Mouse (Mus musculus) limb, embryonic 14.5 days (tissue): ENCODE data around the gene Mmrn2. TPM values are rescaled to one million over a fixed set of nuclear protein-coding genes. Genes with fewer than 3 reads are reported as not detected.

Experiments
- ATAC-seq: fragments of 200-750 bp; cut with Nextera tagmentation; 2 replicates; pipeline ENCODE4 v1.8.0; 2017; ENCODE audit warnings: low read depth, moderate number of reproducible peaks, moderate TSS enrichment; ENCODE audit not compliant: low FRiP score
- DNase-seq: peaks from one replicate; pipeline ENCODE4 v3.0.0-alpha.2; 2015; ENCODE audit warnings: low spot score
- H3K27ac ChIP-seq: fragments of 300-500 bp; sonication (generic); replicated peaks from 2 replicates; pipeline ENCODE4 v1.5.1; 2014; ENCODE audit warnings: low read depth, mild to moderate bottlenecking, low read length, moderate library complexity, mixed read lengths
- H3K27me3 ChIP-seq: fragments of 300-500 bp; sonication (generic); 2 replicates; pipeline ENCODE4 v1.6.1; 2014; ENCODE audit warnings: low read length, mixed read lengths; ENCODE audit not compliant: control insufficient read depth, insufficient read depth
- H3K36me3 ChIP-seq: fragments of 300-500 bp; sonication (generic); 2 replicates; pipeline ENCODE4 v1.6.1; 2014; ENCODE audit warnings: mild to moderate bottlenecking, low read length, moderate library complexity, mixed read lengths; ENCODE audit not compliant: control insufficient read depth, insufficient read depth
- H3K4me1 ChIP-seq: fragments of 300-500 bp; sonication (generic); 2 replicates; pipeline ENCODE4 v1.6.1; 2014; ENCODE audit warnings: antibody characterized with exemption, low read length, mixed read lengths; ENCODE audit not compliant: control insufficient read depth, insufficient read depth
- H3K4me2 ChIP-seq: fragments of 300-500 bp; sonication (generic); replicated peaks from 2 replicates; pipeline ENCODE4 v1.6.1; 2014; ENCODE audit warnings: low read depth, mild to moderate bottlenecking, low read length, moderate library complexity; ENCODE audit not compliant: severe bottlenecking
- H3K4me3 ChIP-seq: fragments of 300-500 bp; sonication (generic); replicated peaks from 2 replicates; pipeline ENCODE4 v1.5.1; 2014; ENCODE audit warnings: low read length
- H3K9ac ChIP-seq: fragments of 300-500 bp; sonication (generic); 2 replicates; pipeline ENCODE4 v1.6.1; 2014; ENCODE audit warnings: mild to moderate bottlenecking, low read depth, low read length, moderate library complexity; ENCODE audit not compliant: severe bottlenecking
- H3K9me3 ChIP-seq: fragments of 300-500 bp; sonication (generic); 2 replicates; pipeline ENCODE4 v1.6.1; 2016; ENCODE audit warnings: low read length; ENCODE audit not compliant: control insufficient read depth
- POLR2A ChIP-seq: fragments of 200-500 bp; IDR thresholded peaks from 2 replicates; pipeline ENCODE4 v1.8.0; 2012; ENCODE audit warnings: inconsistent platforms, mild to moderate bottlenecking, moderate library complexity, borderline replicate concordance; ENCODE audit not compliant: insufficient read depth, insufficient read length; ENCODE audit errors: extremely low read depth
- WGBS: fragments of 180-500 bp; shearing (Covaris S2); extraction: QIAGEN DNeasy Blood & Tissue Kit; methylation state at CpG from one replicate; pipeline ENCODE4 v1.1.7; 2014; 5-methylcytosine and 5-hydroxymethylcytosine counted together
- polyA plus RNA-seq, 2 experiments: library from polyadenylated mRNA; depleted of rRNA in 1 of 2; stranded (reverse) in 1 of 2; unstranded in 1 of 2; fragments of >200 nt; fragmentation: Nextera tagmentation in 1 of 2; extraction: Ambion mirVana in 1 of 2; gene quantifications; 2 replicates each; pipeline versions ENCODE4 v1.2.1 to v1.2.3; 2012 to 2014

Mmrn2 gene
- 4.5 and 4.7 TPM in 2 replicates for polyA plus RNA-seq (2012; rRNA removed)
- 6.9 and 7.7 TPM in 2 replicates for polyA plus RNA-seq (2014; fragmentation: Nextera tagmentation; extraction: Ambion mirVana)

- WGBS, result 80% methylated on average over 13 of the region's 13 CpGs
- H3K27ac ChIP-seq, result no peak within 1 kb of the TSS
Observed at GRCm38 (mm10) chr14:34375415-34375904, at the start of gene Mmrn2. Gene Mmrn2 (plus strand): TSS chr14:34375465.

GRCm38 (mm10) chr14:34326606-34327005, 48.7 kb upstream of the Mmrn2 start:
- ATAC-seq, result no peak
- Histone ChIP-seq H3K27me3 (no peaks in the 10 kb centered on the region), H3K27ac (no peak overlapping the region), H3K4me3 (no peak overlapping the region), H3K4me1 (no peaks in the 10 kb centered on the region), H3K9me3 (no peaks in the 10 kb centered on the region), H3K9ac (no peak overlapping the region), H3K36me3 (peaks cover 70% of the 10 kb centered on the region), H3K4me2 (no peak overlapping the region)
- TF ChIP-seq POLR2A, result no peak
- DNase-seq, result no peak
- 85% methylated on average over 3 of the region's 3 CpGs for WGBS

More at GRCm38 (mm10) chr14:34375415-34375904, at the start of gene Mmrn2:
- ATAC-seq (no peak), DNase-seq (no peak)
- H3K9me3 ChIP-seq, result no peaks in the 10 kb centered on the region
- H3K4me3 ChIP-seq, result no peak within 1 kb of the TSS
- no peaks in the 10 kb centered on the region for H3K27me3 ChIP-seq
- TF ChIP-seq POLR2A, result no peak
- no peaks in the 10 kb centered on the region for H3K36me3 ChIP-seq
- H3K9ac ChIP-seq, result no peak within 1 kb of the TSS
- H3K4me2 ChIP-seq, result no peak within 1 kb of the TSS
- H3K4me1 ChIP-seq, result peaks cover 17% of the 10 kb centered on the region

GRCm38 (mm10) chr14:34327618-34328017, 47.6 kb upstream of the Mmrn2 start:
- Histone ChIP-seq H3K9me3 (no peaks in the 10 kb centered on the region), H3K36me3 (peaks cover 72% of the 10 kb centered on the region), H3K4me1 (no peaks in the 10 kb centered on the region), H3K4me2 (no peak overlapping the region), H3K4me3 (no peak overlapping the region), H3K9ac (no peak overlapping the region), H3K27ac (no peak overlapping the region), H3K27me3 (no peaks in the 10 kb centered on the region)
- TF ChIP-seq POLR2A, result no peak
- no peak for DNase-seq
- WGBS, result 69% methylated on average over 1 of the region's 1 CpGs
- ATAC-seq, result no peak

GRCm38 (mm10) chr14:34330657-34331158, 44.6 kb upstream of the Mmrn2 start:
- no peak overlapping the region for H3K27ac ChIP-seq
- no peak overlapping the region for H3K4me3 ChIP-seq
- no peak overlapping the region for H3K4me2 ChIP-seq
- no peaks in the 10 kb centered on the region for H3K27me3 ChIP-seq
- H3K4me1 ChIP-seq, result no peaks in the 10 kb centered on the region
- no peak for TF ChIP-seq POLR2A
- 92% methylated on average over 9 of the region's 9 CpGs for WGBS
- H3K9me3 ChIP-seq, result no peaks in the 10 kb centered on the region
- no peak for ATAC-seq
- no peak overlapping the region for H3K9ac ChIP-seq
- DNase-seq, result no peak
- peaks cover 76% of the 10 kb centered on the region for H3K36me3 ChIP-seq

- no peak for ATAC-seq
- no peaks in the 10 kb centered on the region for H3K4me1 ChIP-seq
- H3K4me3 ChIP-seq, result no peak overlapping the region
- H3K9me3 ChIP-seq, result no peaks in the 10 kb centered on the region
- peaks cover 77% of the 10 kb centered on the region for H3K36me3 ChIP-seq
- no peak overlapping the region for H3K9ac ChIP-seq
- no peak for DNase-seq
- H3K4me2 ChIP-seq, result no peak overlapping the region
- H3K27me3 ChIP-seq, result no peaks in the 10 kb centered on the region
- WGBS, result 75% methylated on average over 3 of the region's 3 CpGs
- no peak for TF ChIP-seq POLR2A
- H3K27ac ChIP-seq, result no peak overlapping the region
Observed at GRCm38 (mm10) chr14:34331886-34332285, 43.4 kb upstream of the Mmrn2 start.
